19 mouse cellular contexts compared by ENCODE assay signal in the genomic region with DNA sequence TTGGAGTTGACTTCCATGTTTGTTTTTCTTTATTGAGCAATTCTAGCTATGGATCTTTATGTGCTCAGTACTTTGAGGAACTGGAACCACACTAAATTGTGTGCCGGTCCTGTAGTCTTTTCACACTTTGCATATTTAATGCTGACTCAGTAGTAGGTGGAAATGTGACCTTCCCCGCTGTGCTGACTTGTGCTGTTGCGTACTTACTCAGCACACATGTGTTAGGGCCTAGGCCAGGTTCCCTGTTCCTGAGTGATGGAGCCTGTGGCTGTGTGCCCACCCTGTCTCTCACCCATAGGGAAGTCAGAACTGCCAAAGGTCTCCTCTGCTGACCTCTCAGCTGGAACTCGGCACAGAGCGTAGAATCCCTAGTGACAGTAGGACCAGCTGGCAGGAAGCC. TPM values are rescaled to one million over a fixed set of nuclear protein-coding genes. Genes with fewer than 3 reads are reported as not detected.
DNase-seq lines count a peak whose midpoint lies in the region; ATAC-seq and TF ChIP-seq lines count a peak whose summit lies in the region.
"Had no signal": no experiment of that assay in that cellular context is flagged by ENCODE, and none has a peak within 500 bp of the region (broad histone marks: within the 10 kb centered on the region; RNA-seq: fewer than 3 reads in every experiment).

No protein-coding gene starts in this region.

- peaks cover 4 to 5% of the 10 kb centered on the region in 2 experiments for H3K4me1 ChIP-seq in liver, embryonic 14.5 days (replicated peaks; ENCODE audit: control insufficient read depth in 2 of 2, insufficient read depth in 2 of 2, low read length in 1 of 2)
- peaks cover 7% of the 10 kb centered on the region for H3K4me1 ChIP-seq in intestine, embryonic 15.5 days (replicated peaks)
- peaks cover 9% of the 10 kb centered on the region for H3K4me1 ChIP-seq in forebrain, embryonic 10.5 days

- no peak overlapping the region for H3K4me2 ChIP-seq in liver, embryonic 14.5 days (ENCODE audit: low read depth)
- H3K4me2 ChIP-seq in intestine, embryonic 15.5 days (replicated peaks), result no peak overlapping the region
- H3K4me2 ChIP-seq: embryonic facial prominence, embryonic 13.5 days; heart, embryonic 15.5 days; limb, embryonic 13.5 days; midbrain, embryonic 11.5 days; neural tube, embryonic 13.5 days had no signal

- no peaks in the 10 kb centered on the region for H3K27me3 ChIP-seq in liver, embryonic 14.5 days (ENCODE audit: control insufficient read depth, insufficient read depth, low read length)
- H3K27me3 ChIP-seq in intestine, embryonic 15.5 days (replicated peaks), result no peaks in the 10 kb centered on the region
- H3K27me3 ChIP-seq in forebrain, embryonic 10.5 days (ENCODE audit: poor library complexity, severe bottlenecking), result no peaks in the 10 kb centered on the region
- H3K27me3 ChIP-seq: embryonic facial prominence, embryonic 13.5 days; heart, embryonic 15.5 days; limb, embryonic 13.5 days; neural tube, embryonic 13.5 days had no signal

- DNase-seq in liver, embryonic 14.5 days (ENCODE audit: low read depth in 3 of 3, low spot score in 3 of 3), result no peak
- DNase-seq in liver, result no peak
- peak; percentile 70 for DNase-seq in skeletal muscle tissue, adult 2 months (ENCODE audit: low read depth, low spot score)
- DNase-seq in embryo, embryonic 11 days, result no peak
- no peak for DNase-seq in forebrain, embryonic 10.5 days (ENCODE audit: extremely low spot score, low spot score)
- DNase-seq: adrenal gland, adult 2 months; cerebellum, postnatal 36 days; kidney, postnatal 14 days; lung, postnatal 14 days; right cerebral cortex, postnatal 25 days; thymus, postnatal 25 days had no signal

- no peaks in the 10 kb centered on the region for H3K9me3 ChIP-seq in liver, embryonic 14.5 days (ENCODE audit: control insufficient read depth, low read length)
- no peaks in the 10 kb centered on the region for H3K9me3 ChIP-seq in intestine, embryonic 15.5 days
- no peaks in the 10 kb centered on the region for H3K9me3 ChIP-seq in forebrain, embryonic 10.5 days
- H3K9me3 ChIP-seq: embryonic facial prominence, embryonic 13.5 days; heart, embryonic 15.5 days; limb, embryonic 13.5 days; neural tube, embryonic 13.5 days had no signal

- 0 out of 2 replicates have a peak, but pooled peaks have one; percentile 15 for ATAC-seq in liver, embryonic 14.5 days (ENCODE audit: insufficient read depth)
- ATAC-seq in common myeloid progenitor, adult 5-6 weeks (replicated peaks; ENCODE audit: low read depth, poor library complexity, severe bottlenecking), result 0 out of 2 replicates have a peak, but pooled peaks have one; percentile 15
- 0 out of 2 replicates have a peak, but pooled peaks have one; percentile 14 for ATAC-seq in intestine, embryonic 15.5 days
- ATAC-seq: CD4-positive, CD25-positive, alpha-beta regulatory T cell, adult 4 months had no signal

- WGBS in liver, embryonic 14.5 days (ENCODE audit: insufficient replicate concordance), result 83% methylated on average over 5 of the region's 5 CpGs
- 94% methylated on average over 5 of the region's 5 CpGs for WGBS in intestine, embryonic 15.5 days
- 91% methylated on average over 5 of the region's 5 CpGs for WGBS in forebrain, embryonic 10.5 days

- no peak for TF ChIP-seq CTCF in liver, embryonic 14.5 days (IDR thresholded peaks at IDR 0.05; ENCODE audit: low read depth)

- H3K27ac ChIP-seq in liver, embryonic 14.5 days, result no peak overlapping the region
- no peak overlapping the region for H3K27ac ChIP-seq in intestine, embryonic 15.5 days
- H3K27ac ChIP-seq in forebrain, embryonic 10.5 days, result no peak overlapping the region
- H3K27ac ChIP-seq: embryonic facial prominence, embryonic 13.5 days; heart, embryonic 15.5 days; limb, embryonic 13.5 days; neural tube, embryonic 13.5 days had no signal

- peaks cover 88% of the 10 kb centered on the region for H3K36me3 ChIP-seq in liver, embryonic 14.5 days (replicated peaks; ENCODE audit: control insufficient read depth, insufficient read depth, low read depth)
- peaks cover 57% of the 10 kb centered on the region for H3K36me3 ChIP-seq in intestine, embryonic 15.5 days
- H3K36me3 ChIP-seq in forebrain, embryonic 10.5 days (replicated peaks), result peaks cover 96% of the 10 kb centered on the region

- no peak overlapping the region for H3K4me3 ChIP-seq in liver, embryonic 14.5 days (ENCODE audit: insufficient read depth in 1 of 2, low read depth in 2 of 2, low read length in 2 of 2)
- H3K4me3 ChIP-seq in intestine, embryonic 15.5 days (replicated peaks), result no peak overlapping the region
- H3K4me3 ChIP-seq in forebrain, embryonic 10.5 days, result no peak overlapping the region
- H3K4me3 ChIP-seq: embryonic facial prominence, embryonic 13.5 days; heart, embryonic 15.5 days; limb, embryonic 13.5 days; neural tube, embryonic 13.5 days had no signal

- H3K9ac ChIP-seq in liver, embryonic 14.5 days (replicated peaks), result no peak overlapping the region
- no peak overlapping the region for H3K9ac ChIP-seq in intestine, embryonic 15.5 days
- H3K9ac ChIP-seq: embryonic facial prominence, embryonic 13.5 days; heart, embryonic 15.5 days; limb, embryonic 13.5 days; neural tube, embryonic 13.5 days had no signal

- no peak for TF ChIP-seq EP300 in liver, embryonic 14.5 days (IDR thresholded peaks at IDR 0.05; ENCODE audit: low read depth)

RNA-seq across cellular contexts. Expression of gene Psmc1, which starts 6.0 kb away (rescaled TPM):
- 33.3 and 66.9 TPM in 2 replicates for polyA plus RNA-seq in liver, embryonic 14.5 days (2012; rRNA removed)
- polyA plus RNA-seq in liver, embryonic 14.5 days (2014; fragmentation: Nextera tagmentation; extraction: Ambion mirVana), result 148 TPM in 2 replicates
- 258 and 298 TPM in 2 replicates for total RNA-seq in common myeloid progenitor, adult 5-6 weeks (2017)
- 228 and 235 TPM in 2 replicates for polyA plus RNA-seq in intestine, embryonic 15.5 days (2015; fragmentation: Nextera tagmentation; extraction: Ambion mirVana)
- polyA plus RNA-seq in forebrain, embryonic 10.5 days (2016; fragmentation: Nextera tagmentation; extraction: Ambion mirVana), result 414 and 431 TPM in 2 replicates

RNA-seq across cellular contexts. Expression of gene Nrde2, which starts 43.5 kb away (rescaled TPM):
- 2.5 and 3.6 TPM in 2 replicates for polyA plus RNA-seq in liver, embryonic 14.5 days (2012; rRNA removed)
- polyA plus RNA-seq in liver, embryonic 14.5 days (2014; fragmentation: Nextera tagmentation; extraction: Ambion mirVana), result 4.1 and 4.2 TPM in 2 replicates
- 35.2 and 39.8 TPM in 2 replicates for total RNA-seq in common myeloid progenitor, adult 5-6 weeks (2017)
- 10.2 and 12.1 TPM in 2 replicates for polyA plus RNA-seq in intestine, embryonic 15.5 days (2015; fragmentation: Nextera tagmentation; extraction: Ambion mirVana)
- polyA plus RNA-seq in forebrain, embryonic 10.5 days (2016; fragmentation: Nextera tagmentation; extraction: Ambion mirVana), result 12.9 and 15.5 TPM in 2 replicates
